Mouse (Mus musculus) C2C12 (cell line): ENCODE results near the gene Trcg1. TPM values are rescaled to one million over a fixed set of nuclear protein-coding genes. Genes with fewer than 3 reads are reported as not detected.

Experiments
- H3K27me3 ChIP-seq: one replicate; pipeline ENCODE4 v1.6.1; 2011; ENCODE audit not compliant: control insufficient read depth, insufficient read depth, insufficient read length
- H3K36me3 ChIP-seq: one replicate; pipeline ENCODE4 v1.6.1; 2011; ENCODE audit not compliant: control insufficient read depth, insufficient read depth
- H3K4me3 ChIP-seq: one replicate; pipeline ENCODE4 v1.5.1; 2011; ENCODE audit warnings: mild to moderate bottlenecking, control low read depth; ENCODE audit not compliant: poor library complexity, insufficient read depth, severe bottlenecking
- H3K79me2 ChIP-seq: one replicate; pipeline ENCODE4 v1.6.1; 2011; ENCODE audit not compliant: control insufficient read depth, insufficient read depth
- H3K79me3 ChIP-seq: one replicate; pipeline ENCODE4 v1.6.1; 2011; ENCODE audit warnings: low read depth, control low read depth
- H3ac ChIP-seq: one replicate; pipeline ENCODE3; 2011; ENCODE audit warnings: low read depth; ENCODE audit not compliant: control insufficient read depth, insufficient read length
- CEBPB ChIP-seq: IDR thresholded peaks from one replicate; pipeline ENCODE4 v1.6.1; 2011; ENCODE audit warnings: low read depth, mild to moderate bottlenecking, control low read depth, moderate library complexity
- CTCF ChIP-seq: IDR thresholded peaks from one replicate; pipeline ENCODE4 v1.5.1; 2011; ENCODE audit not compliant: control insufficient read depth, insufficient read depth, insufficient read length
- FOSL1 ChIP-seq: IDR thresholded peaks from one replicate; pipeline ENCODE4 v1.8.0; 2011; ENCODE audit warnings: mild to moderate bottlenecking, low read length; ENCODE audit not compliant: poor library complexity, insufficient read depth, severe bottlenecking
- MAX ChIP-seq: IDR thresholded peaks from one replicate; pipeline ENCODE4 v1.6.1; 2011; ENCODE audit warnings: mild to moderate bottlenecking, control low read depth
- MYOD1 ChIP-seq: IDR thresholded peaks from one replicate; pipeline ENCODE4 v1.6.1; 2011; ENCODE audit warnings: low read depth; ENCODE audit not compliant: control insufficient read depth, insufficient read length
- MYOG ChIP-seq: IDR thresholded peaks from one replicate; pipeline ENCODE4 v1.6.1; 2011; ENCODE audit not compliant: control insufficient read depth, insufficient read length; ENCODE audit errors: extremely low read depth
- USF1 ChIP-seq: IDR thresholded peaks from one replicate; pipeline ENCODE4 v1.6.1; 2011; ENCODE audit warnings: low read depth, mild to moderate bottlenecking, control low read depth, moderate library complexity
- polyA plus RNA-seq: library from polyadenylated mRNA; unstranded; fragments of >200 nt; fragmentation: generic; extraction: Trizol; gene quantifications from one replicate; pipeline ENCODE4 v1.2.1, GENCODE M21; 2012; ENCODE audit warnings: missing spikeins

The Trcg1 gene
- polyA plus RNA-seq, 1 experiment: not detected

GRCm38 (mm10) chr9:57254823-57255495 lies 18.6 kb downstream of the Trcg1 start:
- peaks cover 72% of the 10 kb centered on the region for H3K79me2 ChIP-seq
- H3K27me3 ChIP-seq: no peaks in the 10 kb centered on the region
- TF ChIP-seq CEBPB: no peak
- TF ChIP-seq MYOD1: no peak
- TF ChIP-seq USF1: no peak
- no peak for TF ChIP-seq CTCF
- no peak for TF ChIP-seq MYOG
- no peak for TF ChIP-seq FOSL1
- no peak for TF ChIP-seq MAX
- H3K36me3 ChIP-seq: peaks cover 66% of the 10 kb centered on the region
- no peak overlapping the region for H3ac ChIP-seq
- peaks cover 48% of the 10 kb centered on the region for H3K79me3 ChIP-seq
- no peak overlapping the region for H3K4me3 ChIP-seq

DNA sequence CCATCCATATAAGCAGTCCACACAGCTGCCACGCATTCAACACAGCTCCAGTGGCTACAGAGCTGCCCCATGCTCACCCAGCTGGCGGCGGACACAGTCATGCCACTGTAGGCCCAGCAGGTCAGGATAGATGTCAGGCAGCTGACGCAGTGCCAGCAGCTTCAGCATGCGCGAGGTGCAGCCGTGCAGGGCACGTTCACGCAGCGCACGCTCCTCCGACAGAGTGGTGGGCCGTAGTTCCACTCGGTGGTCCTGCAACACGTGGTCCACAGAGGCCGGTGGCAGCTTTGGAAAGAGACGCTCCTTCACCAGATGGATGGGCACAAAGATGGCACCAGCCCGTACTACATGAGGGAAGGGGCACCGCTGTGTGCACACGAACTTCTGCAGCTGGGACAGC lies 20.0 kb downstream of the Trcg1 start:
- H3K79me2 ChIP-seq: peaks cover 85% of the 10 kb centered on the region
- TF ChIP-seq MAX (no peak), MYOG (no peak), CEBPB (no peak), CTCF (no peak), USF1 (no peak), MYOD1 (no peak), FOSL1 (no peak)
- H3ac ChIP-seq: no peak overlapping the region
- H3K36me3 ChIP-seq: peaks cover 66% of the 10 kb centered on the region
- H3K4me3 ChIP-seq: no peak overlapping the region
- H3K79me3 ChIP-seq: peaks cover 62% of the 10 kb centered on the region
- H3K27me3 ChIP-seq: no peaks in the 10 kb centered on the region

DNA sequence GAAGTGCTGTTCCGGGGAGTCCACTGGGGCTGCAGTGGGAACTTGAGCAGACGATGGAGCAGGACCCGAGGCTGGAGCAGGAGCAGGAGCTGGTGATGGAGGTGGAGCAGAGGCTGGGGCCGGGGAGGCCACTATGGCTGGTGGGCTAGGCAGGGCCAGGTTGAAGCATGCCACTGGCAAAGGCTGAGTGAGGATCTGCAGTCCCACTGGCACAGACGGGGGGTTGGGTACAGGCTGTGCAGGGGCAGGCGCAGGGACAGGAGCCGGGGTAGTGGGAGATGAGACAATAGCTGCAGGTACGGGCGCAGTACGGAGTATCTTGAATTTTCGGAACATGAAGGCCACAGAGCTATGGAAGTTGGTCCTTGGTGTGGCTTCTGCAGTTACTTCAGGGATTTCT lies 20.5 kb downstream of the Trcg1 start:
- Histone ChIP-seq H3K4me3 (no peak overlapping the region), H3ac (no peak overlapping the region), H3K27me3 (no peaks in the 10 kb centered on the region), H3K79me2 (peaks cover 91% of the 10 kb centered on the region), H3K36me3 (peaks cover 66% of the 10 kb centered on the region), H3K79me3 (peaks cover 67% of the 10 kb centered on the region)
- TF ChIP-seq MAX: no peak
- no peak for TF ChIP-seq CTCF
- TF ChIP-seq USF1: no peak
- no peak for TF ChIP-seq FOSL1
- no peak for TF ChIP-seq MYOD1
- no peak for TF ChIP-seq MYOG
- no peak for TF ChIP-seq CEBPB

DNA sequence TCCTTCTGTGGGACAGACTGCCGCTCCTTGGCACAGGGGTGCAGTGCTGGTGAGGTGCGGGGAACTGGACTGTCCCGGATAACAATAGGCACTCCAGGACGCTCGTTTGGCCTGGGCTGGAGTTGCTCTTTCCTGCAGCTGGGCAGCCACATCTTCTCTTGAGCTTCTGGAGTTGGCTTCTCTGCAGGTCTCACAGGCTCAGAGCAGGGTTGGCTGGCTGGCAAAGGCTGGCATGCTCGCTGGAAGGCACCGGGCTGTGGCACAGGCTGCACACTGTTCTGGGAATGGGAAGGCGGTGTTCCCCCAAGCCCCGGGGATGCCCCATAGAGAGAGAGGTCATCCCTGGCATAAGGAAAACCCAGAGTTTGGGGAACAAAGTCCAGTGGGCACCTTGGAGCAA lies 21.3 kb downstream of the Trcg1 start:
- no peak overlapping the region for H3ac ChIP-seq
- H3K36me3 ChIP-seq: peaks cover 62% of the 10 kb centered on the region
- H3K79me2 ChIP-seq: peaks cover 97% of the 10 kb centered on the region
- TF ChIP-seq MYOG: no peak
- TF ChIP-seq USF1: no peak
- no peak for TF ChIP-seq CEBPB
- TF ChIP-seq FOSL1: no peak
- TF ChIP-seq CTCF: no peak
- no peak for TF ChIP-seq MYOD1
- TF ChIP-seq MAX: no peak
- no peaks in the 10 kb centered on the region for H3K27me3 ChIP-seq
- peaks cover 67% of the 10 kb centered on the region for H3K79me3 ChIP-seq
- no peak overlapping the region for H3K4me3 ChIP-seq

- Histone ChIP-seq H3K79me3 (peaks cover 64% of the 10 kb centered on the region), H3ac (no peak overlapping the region), H3K27me3 (no peaks in the 10 kb centered on the region), H3K79me2 (peaks cover 78% of the 10 kb centered on the region), H3K36me3 (peaks cover 42% of the 10 kb centered on the region), H3K4me3 (no peak overlapping the region)
- no peak for TF ChIP-seq MYOD1
- no peak for TF ChIP-seq MYOG
- peak; percentile 92 for TF ChIP-seq CTCF
These were observed 23.4 kb downstream of the Trcg1 start for GRCm38 (mm10) chr9:57259736-57260135.

- no peaks in the 10 kb centered on the region for H3K27me3 ChIP-seq
- peaks cover 65% of the 10 kb centered on the region for H3K79me2 ChIP-seq
- H3K4me3 ChIP-seq: peak overlapping the region; percentile 61
- H3ac ChIP-seq: peak overlapping the region; percentile 78
- H3K79me3 ChIP-seq: peaks cover 57% of the 10 kb centered on the region
- H3K36me3 ChIP-seq: peaks cover 30% of the 10 kb centered on the region
- TF ChIP-seq FOSL1 (no peak), MYOD1 (no peak), MYOG (no peak), CEBPB (no peak), USF1 (no peak), MAX (no peak), CTCF (no peak)
These were observed 24.6 kb downstream of the Trcg1 start for GRCm38 (mm10) chr9:57260940-57261339.
